Mouse (Mus musculus): Measurements from ENCODE around the gene Itm2c.

DNA sequence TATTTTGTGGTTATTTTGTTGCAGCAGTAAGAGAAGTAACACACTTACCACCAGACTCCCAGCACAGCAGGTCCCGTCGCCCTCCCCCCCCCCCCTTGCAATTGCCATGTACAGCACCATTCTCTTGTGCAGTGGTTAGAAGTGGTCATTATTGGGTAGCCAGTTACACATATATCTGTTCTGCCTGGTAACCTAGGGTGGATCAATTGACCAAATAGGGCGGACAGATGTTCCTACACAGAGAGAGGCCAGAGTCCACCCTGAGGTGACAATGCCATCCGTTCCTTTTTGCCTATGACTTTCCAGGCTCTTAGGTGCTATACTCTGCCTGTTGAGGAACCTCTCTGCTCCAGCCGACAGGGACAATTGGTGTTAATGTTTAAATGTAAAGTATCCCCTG is 31.1 kb downstream of the Itm2c start:
- TF ChIP-seq HCFC1 (IDR thresholded peaks at IDR 0.05; ENCODE audit: borderline replicate concordance, insufficient read depth, low read length) (no peak), ZC3H11A (IDR thresholded peaks at IDR 0.05; ENCODE audit: borderline replicate concordance, low read depth, low read length) (no peak), MAFK (IDR thresholded peaks at IDR 0.05; ENCODE audit: insufficient read depth, low read depth, low read length) (no peak), CHD2 (IDR thresholded peaks at IDR 0.05; ENCODE audit: low read depth, low read length) (no peak), ZNF384 (IDR thresholded peaks at IDR 0.05; ENCODE audit: low read depth, low read length) (no peak)
